Mouse (Mus musculus): ENCODE measurements around the gene Sec14l5. TPM values are rescaled to one million over a fixed set of nuclear protein-coding genes. Genes with fewer than 3 reads are reported as not detected.
A peak's percentile ranks its signal among the peaks of the same experiment; 100 is the strongest.

Gene Sec14l5
- 0.54 and 0.63 TPM in 2 replicates for polyA plus RNA-seq (2015; fragmentation: Nextera tagmentation; extraction: Ambion mirVana)

DNA sequence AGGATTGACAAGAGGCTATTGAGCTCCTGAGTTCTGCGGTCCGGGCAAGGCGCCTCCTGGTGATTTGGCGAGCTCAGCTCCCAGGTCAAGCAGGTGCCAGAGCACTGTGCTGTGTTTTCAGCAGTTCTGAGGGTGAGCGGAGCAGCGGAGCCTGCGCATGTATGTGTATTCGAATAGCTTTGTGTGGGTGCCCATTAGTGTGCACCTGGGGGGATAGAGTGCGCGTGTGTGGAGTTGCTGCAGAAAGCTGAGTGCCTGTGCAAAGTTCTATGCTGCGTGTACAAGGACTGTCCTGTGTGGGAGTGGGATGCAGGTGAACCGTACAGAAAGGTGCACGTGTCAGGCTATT, at the start of gene Sec14l5:
Gene Sec14l5 (plus strand): TSS at position 73 of the 349 bp plus-strand sequence.
- Histone ChIP-seq H3K27me3 (peaks cover 49% of the 10 kb centered on the region), H3K9ac (peak within 1 kb of the TSS; percentile 65), H3K4me1 (replicated peaks) (peaks cover 19% of the 10 kb centered on the region), H3K36me3 (no peaks in the 10 kb centered on the region), H3K4me2 (peak within 1 kb of the TSS; percentile 68), H3K4me3 (peak within 1 kb of the TSS; percentile 41), H3K9me3 (no peaks in the 10 kb centered on the region), H3K27ac (replicated peaks) (no peak within 1 kb of the TSS)
- 17% methylated on average over 13 of the region's 13 CpGs for WGBS
- peak; percentile 33 for ATAC-seq (ENCODE audit: low read depth)

DNA sequence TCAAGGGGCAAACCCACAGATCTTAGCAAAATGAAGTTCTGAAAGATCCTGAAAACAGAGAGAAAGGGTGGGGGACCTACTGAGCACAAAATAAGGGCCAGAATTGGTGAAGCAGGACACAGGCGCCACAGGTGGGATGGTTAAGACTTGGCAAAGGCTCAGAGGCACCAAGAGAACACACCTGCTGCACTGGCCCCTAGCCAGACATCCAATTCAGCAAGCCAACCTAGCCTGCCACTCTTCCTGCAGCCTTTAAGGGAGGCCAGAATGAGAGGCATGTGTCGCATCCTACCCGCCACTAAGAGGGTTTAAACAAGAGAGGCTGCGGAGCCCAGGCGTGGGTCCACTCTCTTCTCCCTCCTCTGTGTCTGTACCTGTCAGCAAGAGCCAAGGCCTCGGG, 45.9 kb upstream of the Sec14l5 start:
- Histone ChIP-seq H3K4me2 (no peak overlapping the region), H3K27me3 (no peaks in the 10 kb centered on the region), H3K27ac (replicated peaks) (no peak overlapping the region), H3K4me3 (no peak overlapping the region), H3K9ac (no peak overlapping the region), H3K9me3 (no peaks in the 10 kb centered on the region), H3K4me1 (replicated peaks) (no peaks in the 10 kb centered on the region), H3K36me3 (no peaks in the 10 kb centered on the region)
- ATAC-seq (ENCODE audit: low read depth), result no peak
- WGBS, result 82% methylated on average over 6 of the region's 6 CpGs

GRCm38 (mm10) chr16:5109877-5110276, 37.0 kb upstream of the Sec14l5 start:
- WGBS, result 79% methylated on average over 7 of the region's 7 CpGs
- Histone ChIP-seq H3K27ac (replicated peaks) (no peak overlapping the region), H3K36me3 (no peaks in the 10 kb centered on the region), H3K4me2 (no peak overlapping the region), H3K9me3 (no peaks in the 10 kb centered on the region), H3K4me3 (no peak overlapping the region), H3K27me3 (no peaks in the 10 kb centered on the region), H3K4me1 (replicated peaks) (peaks cover 8% of the 10 kb centered on the region; the same call in 1 of the 2 replicates), H3K9ac (no peak overlapping the region)
- no peak for ATAC-seq (ENCODE audit: low read depth)

DNA sequence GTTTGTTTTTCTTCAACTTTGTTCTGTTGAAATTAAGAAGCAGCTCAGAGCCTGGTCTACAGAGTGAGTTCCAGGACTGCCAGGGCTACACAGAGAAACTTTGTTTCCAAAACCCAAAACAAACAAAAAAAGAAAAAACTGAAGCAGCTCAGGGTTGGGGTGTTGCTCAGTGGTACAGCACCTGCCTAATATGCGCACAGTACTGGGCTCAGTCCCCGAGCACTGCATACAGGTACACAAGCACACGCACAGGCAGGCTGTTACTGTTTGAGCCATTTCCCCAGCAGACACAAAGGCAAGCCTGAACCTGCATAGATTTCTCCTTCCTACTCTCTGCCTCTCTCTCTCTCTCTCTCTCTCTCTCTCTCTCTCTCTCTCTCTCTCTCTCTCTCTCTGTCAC, 35.9 kb upstream of the Sec14l5 start:
- no peak overlapping the region for H3K4me3 ChIP-seq
- H3K27ac ChIP-seq (replicated peaks), result no peak overlapping the region
- ATAC-seq (ENCODE audit: low read depth), result no peak
- no peaks in the 10 kb centered on the region for H3K9me3 ChIP-seq
- H3K36me3 ChIP-seq, result no peaks in the 10 kb centered on the region
- H3K9ac ChIP-seq, result no peak overlapping the region
- 92% methylated on average over 3 of the region's 3 CpGs for WGBS
- H3K4me2 ChIP-seq, result no peak overlapping the region
- H3K4me1 ChIP-seq (replicated peaks), result peaks cover 8% of the 10 kb centered on the region; the same call in 1 of the 2 replicates
- no peaks in the 10 kb centered on the region for H3K27me3 ChIP-seq

DNA sequence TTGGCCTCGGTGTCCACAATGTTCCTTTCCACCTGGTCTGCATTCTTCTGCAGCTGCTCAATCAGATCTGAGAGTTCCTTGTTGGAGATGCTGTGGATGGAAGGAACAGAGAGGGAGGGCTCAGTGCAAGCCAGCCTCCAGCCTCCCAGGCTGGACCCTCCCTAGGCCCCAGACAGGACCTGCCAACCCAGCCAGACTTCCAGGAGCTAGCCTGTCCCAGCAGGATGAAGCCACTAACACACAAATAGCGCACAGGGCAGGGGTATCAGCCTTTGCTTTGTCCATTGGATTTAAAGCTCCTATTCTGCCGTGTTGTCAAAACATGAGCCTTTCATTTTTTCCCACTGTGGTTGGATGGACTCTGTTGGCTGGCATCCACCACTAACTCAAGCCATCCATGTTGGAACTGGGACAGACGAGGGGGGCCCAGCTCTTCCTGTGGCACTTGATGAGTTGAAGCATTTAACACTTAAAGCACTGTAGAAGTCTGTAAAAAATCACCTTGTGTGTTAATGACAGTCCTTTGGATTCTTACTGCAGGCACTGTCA, 33.8 kb upstream of the Sec14l5 start:
- Histone ChIP-seq H3K9ac (no peak overlapping the region), H3K4me1 (replicated peaks) (peaks cover 8% of the 10 kb centered on the region; the same call in 1 of the 2 replicates), H3K36me3 (no peaks in the 10 kb centered on the region), H3K9me3 (no peaks in the 10 kb centered on the region), H3K27ac (replicated peaks) (no peak overlapping the region), H3K4me3 (no peak overlapping the region), H3K27me3 (no peaks in the 10 kb centered on the region), H3K4me2 (no peak overlapping the region)
- WGBS, result 70% methylated on average over 4 of the region's 4 CpGs
- ATAC-seq (ENCODE audit: low read depth), result no peak

- Histone ChIP-seq H3K27ac (replicated peaks) (no peak overlapping the region), H3K4me3 (no peak overlapping the region), H3K36me3 (no peaks in the 10 kb centered on the region), H3K4me2 (no peak overlapping the region), H3K4me1 (replicated peaks) (peaks cover 8% of the 10 kb centered on the region; the same call in 1 of the 2 replicates), H3K9me3 (no peaks in the 10 kb centered on the region), H3K27me3 (no peaks in the 10 kb centered on the region), H3K9ac (no peak overlapping the region)
- WGBS, result 77% methylated on average over 2 of the region's 2 CpGs
- no peak for ATAC-seq (ENCODE audit: low read depth)
These were observed 33.3 kb upstream of the Sec14l5 start for GRCm38 (mm10) chr16:5113582-5113981.

DNA sequence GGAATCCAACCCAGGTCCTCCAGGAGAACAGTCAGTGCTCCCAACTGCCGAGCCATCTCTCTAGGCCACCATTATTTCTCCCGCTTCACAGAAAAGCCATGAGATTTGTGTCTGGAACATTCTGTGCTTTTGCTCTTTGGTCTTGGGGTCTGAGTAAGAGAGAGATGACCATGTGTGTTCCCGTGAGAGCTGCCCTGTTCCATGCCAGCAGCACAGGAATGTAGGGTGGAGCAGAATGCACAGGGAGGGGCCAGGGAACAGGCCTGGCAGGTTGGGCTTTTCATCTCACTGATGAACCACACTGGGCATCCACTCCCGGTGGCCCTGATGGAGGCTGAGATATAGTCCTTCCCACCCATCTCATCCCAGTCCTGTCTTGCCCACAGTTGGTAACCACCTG, 27.5 kb upstream of the Sec14l5 start:
- Histone ChIP-seq H3K4me3 (no peak overlapping the region), H3K9me3 (no peaks in the 10 kb centered on the region), H3K9ac (no peak overlapping the region), H3K27me3 (peaks cover 11% of the 10 kb centered on the region; the same call in 1 of the 2 replicates), H3K36me3 (no peaks in the 10 kb centered on the region), H3K27ac (replicated peaks) (no peak overlapping the region), H3K4me1 (replicated peaks) (no peaks in the 10 kb centered on the region), H3K4me2 (no peak overlapping the region)
- ATAC-seq (ENCODE audit: low read depth), result no peak
- WGBS, result 87% methylated on average over 4 of the region's 4 CpGs

GRCm38 (mm10) chr16:5119845-5120244, 27.1 kb upstream of the Sec14l5 start:
- ATAC-seq (ENCODE audit: low read depth), result no peak
- no peak overlapping the region for H3K4me2 ChIP-seq
- H3K36me3 ChIP-seq, result no peaks in the 10 kb centered on the region
- no peak overlapping the region for H3K4me3 ChIP-seq
- WGBS, result 85% methylated on average over 4 of the region's 4 CpGs
- H3K9ac ChIP-seq, result no peak overlapping the region
- H3K27ac ChIP-seq (replicated peaks), result no peak overlapping the region
- H3K27me3 ChIP-seq, result peaks cover 11% of the 10 kb centered on the region; the same call in 1 of the 2 replicates
- no peaks in the 10 kb centered on the region for H3K9me3 ChIP-seq
- H3K4me1 ChIP-seq (replicated peaks), result no peaks in the 10 kb centered on the region

DNA sequence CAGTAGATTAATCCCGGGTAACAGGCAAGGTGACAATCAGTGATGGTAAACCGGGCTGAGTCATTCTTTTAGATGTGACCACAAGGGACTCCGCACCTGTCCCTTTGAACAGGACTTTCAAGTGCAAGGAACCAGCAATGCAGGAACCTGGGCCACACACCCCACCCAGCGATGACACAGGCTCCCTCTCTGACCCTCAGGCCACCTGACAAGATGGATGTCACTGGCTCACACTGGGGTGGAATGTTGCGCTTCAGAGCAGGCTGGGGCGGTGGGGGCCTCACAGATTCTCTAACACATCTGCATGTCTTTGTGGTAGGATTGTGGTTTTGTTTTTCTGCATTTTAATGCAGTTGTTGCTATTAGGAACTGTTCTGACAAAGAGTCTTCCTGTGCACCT, 23.4 kb upstream of the Sec14l5 start:
- WGBS, result 74% methylated on average over 6 of the region's 6 CpGs
- Histone ChIP-seq H3K36me3 (no peaks in the 10 kb centered on the region), H3K4me3 (no peak overlapping the region), H3K9me3 (no peaks in the 10 kb centered on the region), H3K4me1 (replicated peaks) (no peaks in the 10 kb centered on the region), H3K27ac (replicated peaks) (no peak overlapping the region), H3K9ac (no peak overlapping the region), H3K27me3 (peaks cover 22% of the 10 kb centered on the region), H3K4me2 (no peak overlapping the region)
- ATAC-seq (ENCODE audit: low read depth), result no peak

- H3K4me1 ChIP-seq (replicated peaks), result peaks cover 13% of the 10 kb centered on the region
- no peak overlapping the region for H3K4me2 ChIP-seq
- H3K9me3 ChIP-seq, result no peaks in the 10 kb centered on the region
- no peak overlapping the region for H3K9ac ChIP-seq
- H3K27ac ChIP-seq (replicated peaks), result no peak overlapping the region
- H3K4me3 ChIP-seq, result no peak overlapping the region
- H3K36me3 ChIP-seq, result no peaks in the 10 kb centered on the region
- ATAC-seq (ENCODE audit: low read depth), result no peak
- 73% methylated on average over 2 of the region's 2 CpGs for WGBS
- H3K27me3 ChIP-seq, result peaks cover 75% of the 10 kb centered on the region
These were observed 16.7 kb upstream of the Sec14l5 start for GRCm38 (mm10) chr16:5130196-5130595.

DNA sequence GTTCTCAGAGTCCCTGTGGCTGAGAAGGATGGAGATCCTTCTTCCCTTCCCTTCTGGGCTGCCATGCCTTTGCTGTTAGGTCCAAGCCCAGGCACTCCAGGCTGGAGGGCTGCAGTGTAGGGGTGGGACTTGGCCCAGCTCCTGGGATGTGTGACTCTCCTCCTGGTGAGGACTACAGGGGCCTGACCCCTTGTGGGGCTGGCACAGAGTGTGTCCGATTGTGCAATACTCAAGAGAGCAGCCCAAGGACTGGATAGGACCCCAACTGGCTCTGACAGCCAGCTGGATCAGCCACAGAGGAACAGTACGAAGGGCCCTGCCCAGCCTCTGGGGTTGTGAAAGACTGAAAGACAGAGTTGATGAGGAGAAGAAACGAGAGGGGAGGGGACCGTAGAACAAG, 16.1 kb upstream of the Sec14l5 start:
- Histone ChIP-seq H3K27me3 (peaks cover 78% of the 10 kb centered on the region), H3K4me1 (replicated peaks) (peaks cover 13% of the 10 kb centered on the region), H3K4me2 (no peak overlapping the region), H3K4me3 (no peak overlapping the region), H3K9me3 (no peaks in the 10 kb centered on the region), H3K27ac (replicated peaks) (no peak overlapping the region), H3K9ac (no peak overlapping the region), H3K36me3 (no peaks in the 10 kb centered on the region)
- WGBS, result 11% methylated on average over 4 of the region's 4 CpGs
- no peak for ATAC-seq (ENCODE audit: low read depth)

DNA sequence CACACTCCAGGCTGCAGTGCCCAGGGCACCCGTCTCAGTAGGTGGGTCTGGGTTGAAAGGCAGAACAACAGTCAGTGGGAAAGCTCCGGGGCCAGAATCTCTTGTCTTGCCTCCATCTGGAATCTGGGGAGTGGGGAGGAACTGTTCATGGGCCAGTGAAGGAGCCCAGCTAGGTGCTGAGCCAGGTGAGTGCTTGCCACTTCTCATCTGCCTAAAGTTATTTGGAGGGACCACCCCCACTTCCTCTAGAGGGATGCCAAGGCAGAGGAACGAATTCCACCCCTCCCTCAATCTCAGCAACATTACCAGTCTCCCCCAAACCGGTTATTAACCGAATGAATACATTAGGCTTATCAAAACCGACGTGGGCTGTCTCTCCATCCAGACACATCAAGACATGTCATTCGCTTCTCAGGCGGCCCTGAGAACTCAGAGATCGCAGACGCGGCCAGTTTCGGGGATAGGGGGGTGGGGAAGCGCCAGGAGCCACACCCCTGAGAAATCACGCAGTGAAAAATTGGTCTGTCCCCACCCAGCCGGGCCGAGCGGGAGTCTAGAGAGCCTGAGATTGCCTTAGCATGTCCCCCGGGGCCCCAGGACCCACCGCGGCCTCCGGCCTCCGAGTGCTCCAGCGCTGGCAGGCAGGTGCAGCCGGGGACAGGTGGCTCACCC, 15.5 kb upstream of the Sec14l5 start:
- H3K4me1 ChIP-seq (replicated peaks), result peaks cover 13% of the 10 kb centered on the region
- no peaks in the 10 kb centered on the region for H3K36me3 ChIP-seq
- no peak overlapping the region for H3K27ac ChIP-seq (replicated peaks)
- H3K27me3 ChIP-seq, result peaks cover 78% of the 10 kb centered on the region
- no peaks in the 10 kb centered on the region for H3K9me3 ChIP-seq
- ATAC-seq (ENCODE audit: low read depth), result no peak
- peak overlapping the region; percentile 51; the same call in 1 of the 2 replicates for H3K4me2 ChIP-seq
- H3K4me3 ChIP-seq, result peak overlapping the region; percentile 28; the same call in 1 of the 2 replicates
- no peak overlapping the region for H3K9ac ChIP-seq
- WGBS, result 2% methylated on average over 25 of the region's 25 CpGs

DNA sequence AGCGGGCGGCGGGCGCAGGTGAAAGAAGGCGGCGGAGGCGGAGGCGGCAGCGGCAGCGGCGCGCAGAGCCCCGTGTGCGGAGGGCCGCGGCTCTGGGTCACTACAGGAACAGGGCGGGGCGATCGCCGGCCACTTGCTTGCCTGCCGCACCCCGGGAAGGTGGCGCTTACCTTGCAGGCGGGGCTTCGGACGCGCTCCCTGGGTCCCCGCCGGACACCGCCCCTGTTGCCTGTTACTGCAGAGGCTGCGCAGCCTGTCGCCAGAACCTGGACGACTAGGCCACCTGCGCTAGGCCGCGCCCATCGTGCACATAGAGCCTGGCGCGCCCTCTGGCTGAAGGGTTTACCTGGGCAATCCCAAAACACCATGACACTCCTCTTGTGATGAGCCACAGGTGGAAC, 14.5 kb upstream of the Sec14l5 start, which contains the start of gene Ppl:
Gene Ppl (minus strand): TSS at position 21 of the 401 bp plus-strand sequence.
- peak within 1 kb of the TSS; percentile 17; the same call in 1 of the 2 replicates for H3K9ac ChIP-seq
- peak within 1 kb of the TSS; percentile 51 for H3K4me2 ChIP-seq
- peaks cover 78% of the 10 kb centered on the region for H3K27me3 ChIP-seq
- no peak within 1 kb of the TSS for H3K27ac ChIP-seq (replicated peaks)
- no peaks in the 10 kb centered on the region for H3K36me3 ChIP-seq
- ATAC-seq (ENCODE audit: low read depth), result no peak
- peak within 1 kb of the TSS; percentile 28 for H3K4me3 ChIP-seq
- H3K4me1 ChIP-seq (replicated peaks), result peaks cover 13% of the 10 kb centered on the region
- under 1% methylated on average over 35 of the region's 39 CpGs for WGBS
- H3K9me3 ChIP-seq, result no peaks in the 10 kb centered on the region

Data from neural tube, embryonic 13.5 days (tissue).